Mouse (Mus musculus): ENCODE data around the gene Ccnb2. TPM values are rescaled to one million over a fixed set of nuclear protein-coding genes. Genes with fewer than 3 reads are reported as not detected.
"Not testable (repeated sequence)": the region's sequence is repeated elsewhere in the genome, so short reads cannot be mapped to it uniquely, and the experiment has no call there.

Ccnb2 gene
- 176 and 191 TPM in 2 replicates for total RNA-seq (2015)
- total RNA-seq (2017): 126 and 128 TPM in 2 replicates

- peak; percentile 99 for ATAC-seq (ENCODE audit: poor library complexity, severe bottlenecking)
Observed at GRCm38 (mm10) chr9:70421257-70422056, at the start of gene Ccnb2. Gene Ccnb2, minus strand, starts transcription at chr9:70421547.

DNA sequence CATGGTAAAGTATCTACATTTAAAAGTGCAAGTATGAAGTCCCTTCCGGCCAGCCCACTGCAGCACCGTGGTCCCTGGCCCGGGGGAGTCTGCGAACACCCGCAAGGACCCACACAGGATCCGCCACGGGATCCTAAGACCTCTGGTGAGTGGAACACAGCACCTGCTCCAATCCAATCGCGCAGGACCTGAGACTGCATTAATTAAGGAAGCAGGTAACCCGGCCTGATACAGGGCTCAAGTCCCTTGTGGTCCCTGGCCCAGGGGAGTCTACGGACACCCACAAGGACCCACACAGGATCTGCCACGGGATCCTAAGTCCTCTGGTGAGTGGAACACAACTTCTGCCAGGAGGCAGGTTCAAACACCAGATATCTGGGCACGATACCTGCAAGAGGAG lies 41.7 kb upstream of the Ccnb2 start:
- not testable (repeated sequence) for ATAC-seq (ENCODE audit: poor library complexity, severe bottlenecking)

- no peak for ATAC-seq (ENCODE audit: poor library complexity, severe bottlenecking)
Observed at GRCm38 (mm10) chr9:70452371-70452770, 31.0 kb upstream of the Ccnb2 start.

DNA sequence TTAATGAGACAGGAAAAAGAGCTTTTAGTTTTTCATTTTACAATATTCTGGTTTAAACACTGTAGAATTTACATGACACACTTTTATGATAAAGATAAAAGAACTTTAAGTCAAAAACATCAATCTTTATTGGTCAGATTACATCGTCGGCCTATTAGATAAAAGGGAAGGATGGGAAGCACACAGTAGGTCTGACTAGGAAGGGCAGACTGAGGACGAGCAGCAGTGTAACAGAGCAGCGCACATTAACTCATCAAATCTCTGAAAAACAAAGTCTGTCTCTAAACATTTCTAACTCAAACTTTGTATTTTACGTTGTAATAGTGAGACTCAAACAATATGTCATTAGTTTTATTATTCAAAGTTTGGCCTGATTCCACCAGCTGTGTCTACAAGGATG lies 27.7 kb upstream of the Ccnb2 start:
- ATAC-seq (ENCODE audit: poor library complexity, severe bottlenecking): no peak

GRCm38 (mm10) chr9:70439959-70440358 lies 18.6 kb upstream of the Ccnb2 start:
- ATAC-seq (ENCODE audit: poor library complexity, severe bottlenecking): no peak

- ATAC-seq (ENCODE audit: poor library complexity, severe bottlenecking): no peak
Observed at GRCm38 (mm10) chr9:70422661-70423060, 1.3 kb upstream of the Ccnb2 start.

- peak; percentile 70 for ATAC-seq (ENCODE audit: poor library complexity, severe bottlenecking)
Observed at GRCm38 (mm10) chr9:70416412-70416811, 4.9 kb downstream of the Ccnb2 start.

DNA sequence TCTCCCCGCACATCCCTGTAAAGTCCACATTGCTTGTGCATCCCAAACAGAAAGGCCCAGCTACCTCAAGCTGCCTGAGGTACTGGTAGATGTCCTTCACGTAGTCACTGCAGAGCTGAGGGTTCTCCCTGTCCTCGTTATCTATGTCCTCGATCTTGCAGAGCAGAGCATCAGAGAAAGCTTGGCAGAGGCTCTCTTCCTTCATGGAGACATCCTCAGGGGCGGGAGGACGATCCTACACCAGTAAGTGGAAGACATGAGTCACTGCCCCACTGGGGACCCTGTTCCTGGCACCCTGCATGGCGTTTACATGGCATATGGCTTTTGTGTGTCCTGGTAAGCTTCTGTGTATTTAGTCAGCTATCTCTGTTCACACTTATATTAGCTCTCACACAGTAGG lies 8.3 kb downstream of the Ccnb2 start:
- ATAC-seq (ENCODE audit: poor library complexity, severe bottlenecking): no peak

DNA sequence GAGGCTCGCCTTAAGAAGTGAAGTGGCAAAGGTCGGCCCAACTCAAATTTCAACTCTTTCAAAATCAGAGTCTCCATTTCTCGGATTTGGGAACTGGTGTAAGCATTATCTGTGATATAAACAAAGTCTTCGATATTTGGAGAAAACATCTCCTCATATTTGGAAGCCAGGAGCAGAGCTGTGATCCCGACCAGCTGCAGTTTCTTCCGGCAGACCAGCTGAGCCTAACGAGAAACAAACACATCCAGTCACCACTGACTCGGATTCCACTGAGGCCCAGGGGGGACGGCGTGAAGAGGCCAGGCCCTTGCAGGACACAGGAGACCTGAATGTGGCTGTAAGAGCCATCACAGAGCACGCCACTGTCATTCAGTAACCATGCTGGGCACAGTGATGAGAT lies 10.7 kb downstream of the Ccnb2 start:
- no peak for ATAC-seq (ENCODE audit: poor library complexity, severe bottlenecking)

DNA sequence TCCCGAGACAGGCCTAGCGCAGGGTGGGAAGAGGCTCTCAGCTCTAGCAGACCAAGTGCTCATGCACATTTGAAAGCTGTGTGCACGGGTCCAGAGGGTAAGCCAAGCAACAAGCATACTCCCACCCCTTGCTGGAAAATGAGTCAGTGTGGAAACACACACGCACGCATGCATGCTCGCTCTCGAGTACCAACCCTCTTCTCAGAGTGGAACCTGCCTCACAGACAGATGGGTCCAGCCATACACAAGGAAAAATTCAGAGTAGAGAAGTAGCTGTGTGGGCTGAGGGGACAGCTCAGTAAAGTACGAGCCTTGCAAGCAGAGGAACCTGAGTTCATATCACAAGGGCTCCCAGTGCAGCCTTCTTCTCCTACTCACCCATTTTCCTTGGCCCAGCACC lies 11.6 kb downstream of the Ccnb2 start:
- ATAC-seq (ENCODE audit: poor library complexity, severe bottlenecking): no peak

DNA sequence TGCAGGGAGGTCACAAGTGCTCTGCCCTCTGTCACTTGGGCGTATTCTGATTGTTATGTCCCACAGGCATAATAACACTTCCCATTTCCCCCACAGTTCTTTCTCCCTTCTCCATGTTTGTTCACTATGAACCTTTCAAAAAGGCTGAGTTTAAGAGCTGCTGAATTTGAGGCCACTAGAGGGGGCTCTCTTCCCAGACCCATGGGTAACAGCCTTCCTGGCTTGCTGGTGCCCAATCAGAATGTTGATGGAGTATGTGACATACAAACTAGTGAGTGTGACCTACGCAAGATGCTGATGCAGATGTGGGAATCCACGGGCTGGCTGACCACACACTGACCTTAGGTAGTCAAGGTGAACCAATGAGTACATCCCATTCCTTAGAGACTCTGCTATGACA lies 12.6 kb downstream of the Ccnb2 start:
- no peak for ATAC-seq (ENCODE audit: poor library complexity, severe bottlenecking)

GRCm38 (mm10) chr9:70406596-70406995 lies 14.8 kb downstream of the Ccnb2 start:
- ATAC-seq (ENCODE audit: poor library complexity, severe bottlenecking): no peak

DNA sequence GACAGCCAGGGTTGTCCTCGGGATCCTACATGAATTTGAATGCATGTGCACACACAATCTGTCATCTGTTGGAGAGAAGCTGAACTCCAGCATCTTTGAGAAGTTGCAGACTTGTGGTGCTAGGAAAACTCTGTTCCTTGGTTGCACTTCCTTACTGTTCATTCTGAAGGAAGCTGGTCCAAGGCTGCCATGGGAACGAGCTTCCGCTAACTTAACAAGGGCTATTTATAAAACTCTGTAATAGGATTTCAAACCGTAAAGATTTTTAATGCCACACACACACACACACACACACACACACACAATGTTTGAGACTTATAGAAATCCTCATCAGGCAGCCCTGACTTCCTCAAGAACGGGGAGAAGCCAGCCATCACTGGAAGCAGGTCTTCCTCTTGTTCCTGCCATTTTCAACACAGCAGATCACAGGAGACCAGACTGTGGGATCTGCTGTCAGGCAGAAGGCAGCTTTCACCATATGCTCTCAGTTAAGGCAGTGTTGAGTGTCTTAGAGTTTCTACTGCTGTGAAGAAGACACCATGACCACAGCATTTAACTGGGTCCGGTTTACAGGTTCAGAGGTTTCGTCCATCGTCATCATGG lies 19.3 kb downstream of the Ccnb2 start:
- no peak for ATAC-seq (ENCODE audit: poor library complexity, severe bottlenecking)

GRCm38 (mm10) chr9:70396083-70396482 lies 25.3 kb downstream of the Ccnb2 start:
- no peak for ATAC-seq (ENCODE audit: poor library complexity, severe bottlenecking)

GRCm38 (mm10) chr9:70395617-70396016 lies 25.7 kb downstream of the Ccnb2 start:
- no peak for ATAC-seq (ENCODE audit: poor library complexity, severe bottlenecking)

DNA sequence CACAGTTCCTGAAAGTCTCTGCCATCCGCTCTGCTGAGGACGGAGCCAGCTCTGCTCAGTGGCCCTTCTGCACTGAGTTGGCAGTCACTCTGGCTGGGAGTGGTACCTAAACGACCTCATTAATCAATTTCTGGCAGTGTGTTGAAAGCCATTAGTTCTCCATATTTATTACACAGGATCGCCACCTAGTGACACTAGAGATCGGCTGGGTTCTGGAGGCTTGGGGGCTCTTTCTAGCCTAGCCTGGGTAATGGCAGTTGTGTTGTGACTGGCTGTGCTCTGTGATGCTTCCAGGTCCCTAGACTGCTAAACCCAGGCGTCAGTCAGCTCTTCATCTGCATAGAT lies 28.8 kb downstream of the Ccnb2 start:
- ATAC-seq (ENCODE audit: poor library complexity, severe bottlenecking): no peak

GRCm38 (mm10) chr9:70391660-70392562 lies 29.4 kb downstream of the Ccnb2 start:
- no peak for ATAC-seq (ENCODE audit: poor library complexity, severe bottlenecking)

DNA sequence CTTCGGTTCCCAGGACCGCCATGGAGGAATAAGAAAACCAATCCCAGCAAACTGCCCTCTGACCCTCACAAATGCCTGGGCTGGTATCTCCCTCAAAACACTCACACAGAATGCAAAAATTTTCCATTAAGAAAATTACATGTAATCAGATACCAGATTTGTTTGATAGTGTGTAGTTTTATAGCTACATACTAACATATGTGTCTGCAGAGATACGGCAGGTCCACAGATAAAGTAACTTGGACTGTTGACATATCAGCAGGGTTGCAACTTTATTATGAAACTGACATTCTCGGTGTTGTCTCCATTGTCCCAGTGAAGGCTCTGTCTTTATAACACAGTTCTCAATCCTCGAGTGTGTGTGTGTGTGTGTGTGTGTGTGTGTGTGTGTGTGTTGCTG lies 30.3 kb downstream of the Ccnb2 start:
- no peak for ATAC-seq (ENCODE audit: poor library complexity, severe bottlenecking)

- ATAC-seq (ENCODE audit: poor library complexity, severe bottlenecking): no peak
Observed at GRCm38 (mm10) chr9:70389548-70389947, 31.8 kb downstream of the Ccnb2 start.

DNA sequence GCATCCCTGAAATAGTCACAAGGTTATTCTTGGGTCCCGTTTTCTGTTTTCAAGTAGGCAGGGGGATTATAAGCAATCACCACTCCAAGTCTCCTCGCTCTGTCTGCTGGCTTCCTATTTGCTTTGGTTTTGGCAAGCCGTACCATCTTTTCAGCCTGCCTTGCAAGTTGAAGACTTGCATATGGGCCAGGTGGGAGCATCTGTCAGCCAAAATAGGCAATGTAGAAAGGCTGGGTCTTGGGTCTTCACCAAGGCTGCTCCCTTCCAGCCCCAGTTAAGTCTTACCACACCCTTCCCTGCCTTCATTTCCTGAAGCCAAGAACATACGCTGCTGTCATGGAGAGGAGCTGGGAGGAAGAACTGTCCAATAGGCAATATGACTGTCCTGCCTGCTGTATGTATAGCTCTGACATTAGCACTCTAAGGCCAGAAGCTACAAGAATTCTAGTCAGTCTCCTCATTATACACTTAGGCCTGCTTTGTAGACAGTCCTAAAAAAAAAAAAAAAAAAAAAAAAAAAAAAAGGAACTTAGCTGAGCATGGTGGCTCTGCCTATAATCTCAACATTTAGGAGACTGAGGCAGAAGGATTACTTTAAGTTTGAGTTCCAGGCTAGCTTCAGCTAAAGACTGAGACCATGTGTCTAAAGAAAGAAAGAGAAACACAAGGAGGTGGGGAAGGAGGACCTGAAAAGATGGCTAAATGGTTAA lies 33.8 kb downstream of the Ccnb2 start:
- no peak for ATAC-seq (ENCODE audit: poor library complexity, severe bottlenecking)
